Mouse (Mus musculus) midbrain, embryonic 16.5 days (tissue): ENCODE measurements around the gene Col4a3bp. TPM values are rescaled to one million over a fixed set of nuclear protein-coding genes. Genes with fewer than 3 reads are reported as not detected.

Experiments
- ATAC-seq: fragments of 200-750 bp; cut with Nextera tagmentation; 2 replicates; pipeline ENCODE4 v1.8.0; 2017; ENCODE audit warnings: moderate TSS enrichment
- H3K27ac ChIP-seq: fragments of 300-500 bp; sonication (generic); 2 replicates; pipeline ENCODE4 v1.5.1; 2014; ENCODE audit warnings: mild to moderate bottlenecking, low read length, mixed read lengths
- H3K27me3 ChIP-seq: fragments of 300-500 bp; sonication (generic); 2 replicates; pipeline ENCODE4 v1.6.1; 2014; ENCODE audit warnings: low read depth, low read length, mixed read lengths; ENCODE audit not compliant: control insufficient read depth, insufficient read depth
- H3K36me3 ChIP-seq: fragments of 300-500 bp; sonication (generic); 2 replicates; pipeline ENCODE4 v1.6.1; 2014; ENCODE audit warnings: mild to moderate bottlenecking, low read length, moderate library complexity, mixed read lengths; ENCODE audit not compliant: control insufficient read depth, insufficient read depth
- H3K4me1 ChIP-seq: fragments of 300-500 bp; sonication (generic); 2 replicates; pipeline ENCODE4 v1.6.1; 2014; ENCODE audit warnings: mild to moderate bottlenecking, low read length, mixed read lengths; ENCODE audit not compliant: control insufficient read depth, insufficient read depth
- H3K4me2 ChIP-seq: fragments of 300-500 bp; sonication (generic); 2 replicates; pipeline ENCODE4 v1.6.1; 2014; ENCODE audit warnings: mild to moderate bottlenecking, low read length, mixed read lengths
- H3K4me3 ChIP-seq: fragments of 300-500 bp; sonication (generic); 2 replicates; pipeline ENCODE4 v1.5.1; 2014; ENCODE audit warnings: low read depth, mild to moderate bottlenecking, low read length, moderate library complexity, mixed read lengths
- H3K9ac ChIP-seq: fragments of 300-500 bp; sonication (generic); 2 replicates; pipeline ENCODE4 v1.6.1; 2014; ENCODE audit warnings: low read depth, low read length, mixed read lengths
- H3K9me3 ChIP-seq: fragments of 300-500 bp; sonication (generic); replicated peaks from 2 replicates; pipeline ENCODE4 v1.6.1; 2014; ENCODE audit warnings: mild to moderate bottlenecking, low read length, mixed read lengths; ENCODE audit not compliant: control insufficient read depth, poor library complexity, severe bottlenecking
- WGBS: fragments of 180-500 bp; shearing (Covaris S2); extraction: QIAGEN DNeasy Blood & Tissue Kit; methylation state at CpG from one replicate; pipeline ENCODE4 v1.1.7; 2014; 5-methylcytosine and 5-hydroxymethylcytosine counted together
- polyA plus RNA-seq: library from polyadenylated mRNA; unstranded; fragments of >200 nt; fragmentation: Nextera tagmentation; extraction: Ambion mirVana; gene quantifications from 2 replicates; pipeline ENCODE4 v1.2.1, GENCODE M21; 2015

The Col4a3bp gene
- polyA plus RNA-seq, 1 experiment from 2014 or later = 7.9 TPM

- no peak for ATAC-seq
- no peaks in the 10 kb centered on the region for H3K9me3 ChIP-seq
- no peak overlapping the region for H3K9ac ChIP-seq
- no peaks in the 10 kb centered on the region for H3K4me1 ChIP-seq
- no peaks in the 10 kb centered on the region for H3K27me3 ChIP-seq
- no peak overlapping the region for H3K27ac ChIP-seq
- 91% methylated on average over 5 of the region's 5 CpGs for WGBS
- no peak overlapping the region for H3K4me2 ChIP-seq
- H3K4me3 ChIP-seq = no peak overlapping the region
- H3K36me3 ChIP-seq = no peaks in the 10 kb centered on the region
Observed at GRCm38 (mm10) chr13:96514154-96514942, 28.1 kb upstream of the Col4a3bp start.

DNA sequence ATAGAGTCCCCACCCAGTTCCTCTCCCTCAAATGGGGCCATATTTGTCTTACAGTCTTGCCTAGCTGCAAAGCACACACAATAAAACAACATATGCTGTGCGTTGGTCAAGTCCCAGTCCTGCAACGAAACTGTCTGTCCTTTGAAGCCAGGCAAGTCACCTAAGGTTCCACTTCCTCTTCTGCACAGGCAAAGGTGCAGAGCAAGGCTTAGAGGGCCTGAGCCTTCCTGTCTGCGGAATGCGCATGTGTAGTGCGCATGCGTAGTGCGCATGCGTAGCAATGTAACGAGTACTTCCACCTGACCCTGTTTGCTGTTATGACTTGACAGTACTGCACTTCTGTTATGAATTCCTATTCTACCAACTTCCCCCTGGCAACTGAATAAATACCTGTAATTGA is 26.2 kb upstream of the Col4a3bp start:
- Histone ChIP-seq H3K27me3 (no peaks in the 10 kb centered on the region), H3K9me3 (no peaks in the 10 kb centered on the region), H3K4me1 (no peaks in the 10 kb centered on the region), H3K4me3 (no peak overlapping the region), H3K4me2 (no peak overlapping the region), H3K9ac (no peak overlapping the region), H3K36me3 (no peaks in the 10 kb centered on the region), H3K27ac (no peak overlapping the region)
- no peak for ATAC-seq
- 95% methylated on average over 9 of the region's 9 CpGs for WGBS

DNA sequence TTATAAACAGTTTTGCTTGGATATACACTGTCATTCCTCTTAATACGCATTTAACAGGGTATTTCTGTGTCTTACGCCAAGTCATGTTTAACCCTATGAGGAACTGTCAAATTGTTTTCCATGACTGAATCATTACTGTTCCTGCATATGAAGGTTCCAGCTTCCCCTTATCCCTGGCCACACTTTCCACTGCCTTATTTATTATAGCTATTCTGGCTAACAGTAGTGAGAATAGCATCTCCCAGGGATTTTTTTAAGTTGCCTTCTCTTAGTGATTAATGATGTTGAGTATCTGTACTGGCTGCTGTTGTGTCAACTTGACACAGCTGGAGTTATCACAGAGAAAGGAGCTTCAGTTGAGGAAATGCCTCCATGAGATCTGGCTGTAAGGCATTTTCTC is 25.1 kb upstream of the Col4a3bp start:
- no peaks in the 10 kb centered on the region for H3K27me3 ChIP-seq
- no peaks in the 10 kb centered on the region for H3K36me3 ChIP-seq
- no peaks in the 10 kb centered on the region for H3K4me1 ChIP-seq
- H3K9ac ChIP-seq = no peak overlapping the region
- no peak overlapping the region for H3K4me2 ChIP-seq
- H3K27ac ChIP-seq = no peak overlapping the region
- H3K9me3 ChIP-seq = no peaks in the 10 kb centered on the region
- no peak overlapping the region for H3K4me3 ChIP-seq
- ATAC-seq = no peak
- 95% methylated on average over 2 of the region's 2 CpGs for WGBS

DNA sequence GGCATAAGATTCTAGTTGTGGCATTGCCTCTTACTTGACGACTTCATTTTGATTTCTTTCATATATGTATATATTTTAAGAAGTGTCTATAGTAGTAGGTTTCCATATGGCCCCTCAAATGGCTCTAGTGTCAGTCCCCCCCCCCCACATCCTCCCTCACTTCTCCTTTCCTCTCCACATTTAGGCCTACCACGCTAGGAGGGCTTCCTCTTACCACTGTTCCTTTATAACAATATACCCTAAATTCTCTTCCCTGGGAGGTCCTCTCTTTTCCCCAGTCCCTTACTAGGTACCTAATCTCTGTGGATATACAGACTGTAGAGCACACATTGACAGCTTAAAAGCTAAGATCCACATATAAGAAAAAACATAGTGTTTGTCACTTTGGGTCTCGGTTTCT is 21.1 kb upstream of the Col4a3bp start:
- Histone ChIP-seq H3K36me3 (no peaks in the 10 kb centered on the region), H3K27me3 (no peaks in the 10 kb centered on the region), H3K4me3 (no peak overlapping the region), H3K4me1 (no peaks in the 10 kb centered on the region), H3K4me2 (no peak overlapping the region), H3K9me3 (no peaks in the 10 kb centered on the region), H3K27ac (no peak overlapping the region), H3K9ac (no peak overlapping the region)
- WGBS = 93% methylated on average over 3 of the region's 3 CpGs
- no peak for ATAC-seq

DNA sequence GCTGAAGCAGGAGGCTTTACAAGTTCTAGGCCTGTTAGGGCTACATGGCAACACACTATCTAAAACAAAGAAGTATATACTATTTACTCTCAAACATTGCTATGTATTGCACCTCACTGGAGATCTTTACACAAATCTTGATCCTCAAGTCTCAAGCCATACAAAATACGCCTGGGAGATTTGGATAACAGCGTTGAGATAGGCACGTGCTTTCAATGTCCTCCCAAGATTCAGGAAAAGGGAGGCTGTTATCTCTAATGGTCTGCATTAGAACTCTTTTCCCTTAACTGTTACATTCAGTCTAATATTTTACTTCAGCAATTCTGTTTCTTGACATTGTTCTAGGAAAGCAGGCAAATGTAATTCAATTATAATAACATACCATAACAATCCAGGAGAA is 15.4 kb upstream of the Col4a3bp start:
- Histone ChIP-seq H3K9ac (no peak overlapping the region), H3K36me3 (no peaks in the 10 kb centered on the region), H3K9me3 (no peaks in the 10 kb centered on the region), H3K4me3 (no peak overlapping the region), H3K27me3 (no peaks in the 10 kb centered on the region), H3K27ac (no peak overlapping the region), H3K4me1 (no peaks in the 10 kb centered on the region), H3K4me2 (no peak overlapping the region)
- no peak for ATAC-seq
- WGBS = 93% methylated on average over 3 of the region's 3 CpGs

GRCm38 (mm10) chr13:96527856-96528255 is 14.6 kb upstream of the Col4a3bp start:
- H3K36me3 ChIP-seq = no peaks in the 10 kb centered on the region
- H3K27ac ChIP-seq = no peak overlapping the region
- no peak overlapping the region for H3K4me3 ChIP-seq
- ATAC-seq = no peak
- no peaks in the 10 kb centered on the region for H3K4me1 ChIP-seq
- no peak overlapping the region for H3K9ac ChIP-seq
- no peaks in the 10 kb centered on the region for H3K9me3 ChIP-seq
- 96% methylated on average over 11 of the region's 11 CpGs for WGBS
- H3K4me2 ChIP-seq = no peak overlapping the region
- no peaks in the 10 kb centered on the region for H3K27me3 ChIP-seq

DNA sequence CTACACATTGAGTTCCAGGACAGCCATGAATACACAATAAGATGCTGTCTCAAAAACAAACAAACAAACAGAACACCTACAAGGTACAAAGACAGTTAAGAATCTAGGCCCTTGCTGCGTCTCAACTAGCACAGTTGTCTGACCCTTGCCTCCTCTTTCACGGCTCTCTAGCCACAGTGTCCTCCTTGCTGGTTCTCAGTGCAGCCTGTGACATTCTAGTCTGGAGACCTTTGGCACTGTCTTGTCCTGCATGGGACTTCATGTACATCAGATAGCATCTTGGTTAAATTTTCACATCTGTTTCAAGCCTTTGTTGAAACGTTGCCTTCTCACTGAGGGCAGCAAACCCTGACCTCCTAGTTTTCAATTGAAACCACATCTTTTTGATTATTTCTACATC is 13.6 kb upstream of the Col4a3bp start:
- H3K36me3 ChIP-seq = no peaks in the 10 kb centered on the region
- H3K9ac ChIP-seq = no peak overlapping the region
- WGBS = 93% methylated on average over 3 of the region's 3 CpGs
- no peak overlapping the region for H3K4me3 ChIP-seq
- H3K27me3 ChIP-seq = no peaks in the 10 kb centered on the region
- no peak overlapping the region for H3K27ac ChIP-seq
- no peaks in the 10 kb centered on the region for H3K4me1 ChIP-seq
- no peaks in the 10 kb centered on the region for H3K9me3 ChIP-seq
- no peak overlapping the region for H3K4me2 ChIP-seq
- ATAC-seq = no peak

- Histone ChIP-seq H3K27me3 (no peaks in the 10 kb centered on the region), H3K36me3 (no peaks in the 10 kb centered on the region), H3K27ac (no peak overlapping the region), H3K9me3 (no peaks in the 10 kb centered on the region), H3K4me2 (no peak overlapping the region), H3K9ac (no peak overlapping the region), H3K4me1 (no peaks in the 10 kb centered on the region), H3K4me3 (no peak overlapping the region)
- no peak for ATAC-seq
- WGBS = 90% methylated on average over 3 of the region's 3 CpGs
Observed at GRCm38 (mm10) chr13:96529542-96529941, 12.9 kb upstream of the Col4a3bp start.

GRCm38 (mm10) chr13:96530064-96530463 is 12.4 kb upstream of the Col4a3bp start:
- Histone ChIP-seq H3K27me3 (no peaks in the 10 kb centered on the region), H3K4me2 (no peak overlapping the region), H3K4me3 (no peak overlapping the region), H3K36me3 (no peaks in the 10 kb centered on the region), H3K27ac (no peak overlapping the region), H3K4me1 (no peaks in the 10 kb centered on the region), H3K9me3 (no peaks in the 10 kb centered on the region), H3K9ac (no peak overlapping the region)
- no peak for ATAC-seq
- 93% methylated on average over 9 of the region's 9 CpGs for WGBS
